Mouse (Mus musculus) lung, postnatal 25 days (tissue): Measurements from ENCODE around the gene Hivep3.

ENCODE experiments used
- DNase-seq: peaks from one replicate; pipeline ENCODE4 v3.0.0; 2022; ENCODE audit warnings: low spot score

Gene Hivep3

DNA sequence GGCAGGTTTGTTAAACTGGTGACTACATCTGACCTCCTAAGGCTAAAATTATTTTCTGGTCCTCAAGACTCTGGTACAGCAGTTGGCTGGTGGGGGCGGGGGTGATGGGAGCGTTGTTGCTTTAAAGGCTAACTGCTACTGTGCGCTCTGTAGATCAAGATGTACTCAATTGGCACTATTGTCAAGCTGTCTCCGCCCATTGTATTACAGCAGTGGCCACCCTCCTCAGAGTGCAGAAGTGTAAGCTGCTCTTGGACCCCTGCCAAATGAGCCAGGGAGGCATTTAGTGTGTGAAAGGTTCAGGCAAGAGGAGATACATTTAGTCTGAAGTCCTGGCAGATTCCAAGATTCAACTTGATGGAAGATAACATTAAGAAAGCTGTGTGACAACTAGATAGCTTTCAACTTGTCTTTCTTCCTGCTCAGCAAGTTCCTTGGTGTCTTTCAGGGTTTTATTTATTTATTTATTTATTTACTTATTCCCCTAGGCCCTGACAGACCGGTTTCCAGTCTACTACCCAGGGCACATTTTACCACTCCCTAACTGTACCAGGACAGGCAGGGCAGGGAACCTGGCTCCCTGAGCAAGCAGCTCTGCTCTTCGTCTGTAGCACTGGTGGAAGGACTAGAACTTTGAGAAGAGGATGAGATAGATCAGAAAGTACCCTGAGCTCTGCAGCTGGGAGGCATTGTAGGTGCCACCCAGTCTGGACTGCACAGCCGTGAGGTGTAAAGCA, 83.2 kb downstream of the Hivep3 start:
- DNase-seq: peak; percentile 50

DNA sequence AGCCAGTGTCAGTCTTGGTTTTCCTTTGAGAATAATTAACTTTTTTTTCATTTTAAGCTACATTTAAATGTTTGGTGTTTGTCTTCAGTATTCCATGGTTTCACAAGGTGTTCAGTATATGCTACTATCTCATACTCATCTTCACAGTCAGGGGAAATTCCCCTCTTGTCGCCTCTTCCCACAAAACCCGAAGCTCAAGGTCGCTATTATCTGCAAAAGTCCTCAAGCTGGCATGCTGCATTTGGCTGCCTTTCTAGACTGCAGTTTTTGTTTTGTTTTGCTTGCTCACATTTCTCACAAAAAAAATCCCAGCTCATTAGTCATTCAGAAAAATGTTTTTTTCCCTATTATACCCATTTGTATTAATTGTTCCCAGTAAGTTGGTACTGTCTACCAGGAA, 92.4 kb downstream of the Hivep3 start:
- no peak for DNase-seq

DNA sequence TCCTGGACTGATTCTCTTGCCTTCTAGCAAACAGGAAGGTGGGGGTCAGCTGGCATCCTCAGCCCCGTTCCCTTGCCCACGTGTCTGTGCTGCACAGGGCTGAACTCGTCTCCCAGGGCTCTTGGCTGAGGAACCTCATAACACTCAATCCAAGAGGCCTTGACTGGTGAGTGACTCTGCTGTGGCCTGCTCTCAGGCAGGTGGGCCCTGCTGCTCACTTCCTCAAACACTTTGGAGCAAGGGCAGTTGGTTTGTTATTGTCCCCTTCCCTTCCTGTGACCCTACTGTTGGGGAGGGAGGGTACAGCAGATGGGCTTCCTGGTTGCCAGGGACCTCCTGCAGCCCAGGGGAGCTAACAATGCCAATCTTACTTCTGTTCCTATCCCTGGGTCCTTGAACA, 94.8 kb downstream of the Hivep3 start:
- no peak for DNase-seq

DNA sequence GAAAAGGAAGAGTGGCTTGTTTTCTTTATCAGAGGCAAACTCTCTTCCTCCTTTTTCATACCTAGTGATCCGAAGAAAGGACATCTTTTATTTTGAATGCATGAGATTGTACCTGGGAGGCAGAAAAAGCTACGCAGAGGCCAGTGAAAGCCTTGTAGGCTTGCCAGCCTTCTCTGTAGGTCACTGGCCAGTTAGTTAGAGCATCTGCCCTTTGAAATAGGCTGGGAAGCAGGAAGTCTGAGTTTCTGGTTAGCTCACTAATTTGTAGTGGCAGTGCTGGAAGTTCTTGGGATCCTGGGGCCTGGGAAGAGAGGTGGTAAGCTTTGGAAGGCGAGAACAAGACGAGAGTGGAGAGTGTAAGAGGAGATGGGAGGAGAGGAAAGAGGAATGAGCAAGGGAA, 95.4 kb downstream of the Hivep3 start:
- no peak for DNase-seq

DNA sequence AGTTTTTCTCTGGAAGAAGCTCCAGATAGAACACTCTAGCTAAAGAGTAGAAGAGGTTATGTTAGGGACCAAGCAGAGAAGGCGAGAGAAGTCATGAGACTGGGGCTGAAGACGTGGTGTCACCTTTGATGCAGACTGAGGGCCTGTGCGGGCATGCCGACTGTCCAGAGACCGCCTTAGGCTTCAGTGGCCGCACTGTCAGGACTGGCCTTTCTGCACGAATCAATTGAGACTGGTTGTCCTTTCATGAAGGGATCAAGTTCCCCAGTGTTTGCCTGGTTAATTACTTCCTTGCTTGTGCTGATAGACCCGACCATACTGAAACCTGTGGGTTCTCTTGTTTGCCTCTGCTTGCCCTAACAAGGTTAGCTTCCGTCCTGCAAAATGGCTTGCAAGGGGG, 99.7 kb downstream of the Hivep3 start:
- no peak for DNase-seq

DNA sequence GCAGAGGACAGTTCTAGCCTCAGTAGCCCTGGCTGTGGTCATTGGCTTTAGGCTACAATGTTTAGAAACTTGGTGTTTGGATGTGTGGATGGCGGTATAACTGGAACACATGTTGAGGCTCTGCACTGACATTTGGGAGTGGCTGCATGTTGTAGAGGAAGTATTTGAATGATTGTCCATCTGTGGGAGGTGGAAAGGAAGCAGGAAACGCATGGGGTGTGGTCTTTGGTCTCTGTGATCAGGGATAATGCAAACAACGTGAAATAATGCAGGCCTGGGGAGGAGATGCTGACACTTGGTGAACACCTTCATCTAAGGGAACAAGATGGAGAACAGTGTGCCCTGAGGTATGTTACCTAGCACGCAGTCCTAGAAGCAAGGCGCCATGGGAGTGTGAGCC, 100.3 kb downstream of the Hivep3 start:
- no peak for DNase-seq

DNA sequence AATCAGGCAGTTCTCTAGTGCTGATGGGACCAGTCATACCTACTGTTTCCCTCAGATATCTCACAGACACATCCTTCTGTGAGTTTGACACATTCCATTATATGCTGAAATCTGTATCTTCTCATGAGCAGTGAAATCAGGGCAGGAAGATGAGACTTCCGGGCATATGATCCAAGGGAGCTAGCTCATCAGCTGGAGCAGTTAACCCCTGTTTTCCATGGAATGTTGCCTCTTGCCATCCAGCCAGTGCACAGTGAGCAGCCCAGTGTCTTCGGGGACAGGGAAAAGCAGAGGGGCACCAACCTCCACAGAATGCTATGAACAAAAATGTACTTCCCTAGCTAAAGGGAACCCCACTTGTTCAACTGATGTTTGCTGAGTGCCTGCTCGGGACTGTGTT, 102.6 kb downstream of the Hivep3 start:
- no peak for DNase-seq

DNA sequence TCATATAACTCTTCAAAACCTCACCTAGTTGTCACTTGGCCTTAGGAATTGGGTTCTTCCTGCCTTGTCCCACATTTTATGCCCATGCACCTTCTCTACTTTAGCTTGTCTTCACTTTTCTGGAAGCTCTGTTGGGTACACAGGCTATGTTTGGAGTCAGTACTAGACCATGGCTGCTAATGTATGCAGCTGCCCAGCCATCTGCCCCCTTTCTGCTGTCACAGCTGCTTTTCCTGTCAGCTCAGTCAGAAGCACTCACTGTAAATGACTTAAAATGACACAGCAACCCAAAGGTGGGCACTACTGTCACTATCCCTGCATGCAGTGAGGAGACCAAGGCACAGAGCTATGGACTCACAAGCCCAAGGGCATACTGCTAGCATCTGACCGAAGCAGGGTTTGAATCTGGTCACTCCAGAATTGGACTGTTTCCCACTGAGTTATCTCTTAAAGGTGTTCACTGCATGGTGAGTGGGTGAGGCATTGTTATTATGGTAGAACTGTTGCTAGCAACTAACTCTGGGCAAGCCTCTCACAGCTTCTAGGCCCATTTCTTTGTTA, 104.0 kb downstream of the Hivep3 start:
- DNase-seq: no peak

DNA sequence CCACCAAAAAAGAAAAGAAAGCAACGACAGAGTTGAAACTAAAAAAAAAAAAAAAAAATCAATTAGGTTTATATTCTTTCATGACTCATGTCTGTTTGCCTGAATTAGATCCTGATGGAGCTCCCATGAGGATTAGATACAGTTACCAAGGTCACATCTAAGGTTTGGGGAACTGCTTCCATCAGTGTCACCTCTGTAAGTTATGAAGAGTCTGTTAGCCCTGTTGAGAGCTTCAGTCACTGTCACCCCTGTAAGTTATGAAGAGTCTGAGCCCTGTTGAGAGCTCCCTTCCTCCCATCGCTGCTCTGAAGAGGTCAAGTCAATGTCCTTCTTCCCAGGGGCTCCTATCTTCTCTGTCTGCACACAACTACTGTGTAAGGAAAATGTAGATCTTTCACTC, 104.7 kb downstream of the Hivep3 start:
- no peak for DNase-seq

DNA sequence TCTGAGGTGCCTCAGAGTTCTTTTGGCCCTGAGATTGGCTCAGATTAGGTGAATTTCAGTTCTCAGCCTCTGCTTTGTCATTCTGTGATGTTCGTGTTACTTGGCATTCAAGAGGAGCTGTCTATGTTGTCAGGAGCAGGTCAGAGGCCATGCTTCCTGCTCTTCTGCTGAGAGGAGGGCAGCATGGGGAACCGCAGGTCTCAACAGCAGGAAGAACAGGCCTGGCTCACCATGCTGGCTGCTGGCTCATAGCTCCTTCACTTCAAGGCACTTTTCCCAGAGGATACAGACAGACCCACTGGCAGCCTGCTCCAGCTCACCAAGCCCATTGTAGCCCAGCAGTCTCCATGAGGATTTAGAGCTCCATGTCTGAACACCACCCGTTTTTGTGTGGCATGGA, 109.7 kb downstream of the Hivep3 start:
- peak; percentile 32 for DNase-seq

DNA sequence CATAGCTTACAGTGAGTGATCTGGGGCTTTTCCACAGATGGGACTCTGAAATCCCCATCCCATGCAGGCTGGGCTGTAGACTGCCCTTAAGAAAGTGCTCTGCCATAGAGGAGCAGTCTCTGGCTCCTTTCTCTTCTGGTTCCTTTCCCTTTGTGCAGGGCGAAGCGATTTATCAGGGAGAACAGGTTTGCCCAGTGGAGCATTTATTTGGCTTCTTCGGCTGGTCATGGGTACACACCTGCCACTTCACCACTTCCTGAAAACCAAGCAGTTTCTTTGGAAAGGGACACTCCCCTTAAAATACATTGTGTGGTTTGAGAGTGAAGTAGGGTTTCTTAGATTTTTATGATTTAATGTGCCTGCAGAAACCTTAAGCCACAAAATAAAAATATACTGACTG, 110.7 kb downstream of the Hivep3 start:
- peak; percentile 71 for DNase-seq

DNA sequence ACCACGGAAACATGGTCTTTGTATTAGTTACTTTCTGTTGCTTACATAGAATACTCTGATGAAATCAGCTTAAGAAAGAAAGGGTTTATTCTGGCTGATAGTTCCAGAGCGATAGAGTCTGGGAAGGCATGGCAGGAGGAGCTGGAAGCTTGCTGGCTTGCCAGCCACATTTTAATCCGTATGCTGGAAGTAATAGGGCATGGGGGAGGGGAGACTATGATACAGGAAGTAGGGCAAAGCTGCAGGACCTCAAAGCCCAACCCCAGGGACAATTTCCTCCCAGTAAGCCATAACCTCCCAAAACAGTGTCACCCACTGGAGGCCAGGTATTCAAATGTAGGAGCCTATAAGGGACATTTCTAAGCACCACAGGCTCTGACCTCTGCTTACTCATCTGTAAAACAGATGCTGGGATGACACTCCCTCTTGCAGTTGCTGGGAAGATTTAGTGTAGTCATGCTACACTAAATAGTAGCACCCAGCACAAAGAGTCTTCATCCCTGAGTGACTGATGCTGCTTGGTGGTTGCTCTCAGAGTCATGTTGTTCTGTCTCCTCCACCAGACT, 112.1 kb downstream of the Hivep3 start:
- no peak for DNase-seq

DNA sequence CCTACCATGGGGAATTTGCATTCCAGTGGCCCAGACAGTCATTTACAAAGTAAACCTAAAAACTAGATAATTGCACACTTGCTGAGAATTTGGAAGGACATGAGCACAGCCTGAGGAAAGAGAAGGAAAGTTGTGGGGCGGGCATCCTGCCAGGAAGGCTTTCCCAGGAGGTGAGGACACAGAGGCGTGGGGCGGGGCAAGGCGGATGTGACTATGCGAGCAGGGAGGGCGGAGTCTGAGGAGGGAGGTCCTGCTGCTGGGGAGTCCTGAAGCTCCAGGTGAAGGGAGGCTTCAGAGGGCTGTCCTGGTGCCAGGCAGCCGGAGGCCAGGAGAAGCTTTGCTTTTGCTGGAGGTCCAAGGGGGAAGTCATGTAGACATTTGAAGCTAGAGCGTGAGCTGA, 118.9 kb downstream of the Hivep3 start:
- DNase-seq: peak; percentile 80

DNA sequence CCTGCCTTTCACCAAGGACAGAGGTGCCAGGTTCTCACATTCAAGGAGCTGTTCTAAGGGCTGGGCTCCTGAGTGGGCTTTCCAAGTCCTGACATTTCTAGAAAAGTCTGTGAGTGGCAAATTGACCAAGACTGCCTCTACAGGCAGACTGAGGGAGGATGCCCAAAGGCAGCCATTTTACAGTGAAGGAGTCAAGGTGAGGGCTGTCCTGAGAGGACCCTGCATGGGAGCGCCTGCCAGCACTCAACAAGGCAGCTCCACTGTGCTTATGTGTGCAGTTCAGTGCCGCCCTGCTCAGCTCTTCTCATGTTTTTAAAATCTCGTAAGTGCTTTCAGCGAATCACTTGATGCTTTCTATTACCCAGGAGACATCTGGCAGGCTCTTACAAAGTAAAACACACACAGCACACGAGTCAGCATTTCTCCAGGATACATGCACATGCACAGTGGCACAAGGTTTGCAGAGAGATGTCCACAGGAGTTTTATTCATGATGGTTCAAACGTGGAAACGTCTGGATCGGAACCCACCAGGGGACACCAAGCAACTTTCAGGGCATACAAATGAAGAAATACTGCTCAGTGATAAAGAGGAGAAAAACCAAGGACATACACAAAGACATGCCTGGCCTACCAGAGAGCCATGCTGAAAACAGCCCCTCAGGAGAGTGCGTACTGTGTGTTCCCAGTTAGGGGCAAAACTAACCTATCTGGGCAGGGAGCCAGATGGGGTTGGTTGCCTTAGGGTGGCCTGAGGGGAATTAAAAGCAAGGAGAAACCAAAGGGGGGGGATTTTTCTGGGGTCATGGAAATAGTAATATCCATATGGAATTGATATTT, 120.9 kb downstream of the Hivep3 start:
- DNase-seq: no peak

DNA sequence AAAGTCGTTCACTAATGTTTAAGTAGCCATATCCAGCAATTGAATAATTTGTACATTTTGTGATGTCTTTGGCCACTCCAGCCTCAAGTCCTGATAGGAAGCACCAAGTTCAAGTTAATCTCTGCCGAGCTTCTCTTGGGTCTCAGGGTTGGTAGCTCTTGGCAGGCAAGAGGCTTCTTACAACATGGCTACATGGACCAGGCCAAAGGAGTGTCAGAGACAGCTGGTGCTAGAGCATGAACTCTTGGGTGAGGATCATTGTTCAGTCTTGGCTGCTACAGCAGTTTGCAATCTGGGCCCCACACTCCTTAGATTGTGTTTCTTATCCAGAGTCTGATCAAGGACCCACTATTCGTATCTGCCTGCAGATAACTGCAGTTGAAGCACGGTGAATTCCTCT, 125.9 kb downstream of the Hivep3 start:
- DNase-seq: peak; percentile 32

DNA sequence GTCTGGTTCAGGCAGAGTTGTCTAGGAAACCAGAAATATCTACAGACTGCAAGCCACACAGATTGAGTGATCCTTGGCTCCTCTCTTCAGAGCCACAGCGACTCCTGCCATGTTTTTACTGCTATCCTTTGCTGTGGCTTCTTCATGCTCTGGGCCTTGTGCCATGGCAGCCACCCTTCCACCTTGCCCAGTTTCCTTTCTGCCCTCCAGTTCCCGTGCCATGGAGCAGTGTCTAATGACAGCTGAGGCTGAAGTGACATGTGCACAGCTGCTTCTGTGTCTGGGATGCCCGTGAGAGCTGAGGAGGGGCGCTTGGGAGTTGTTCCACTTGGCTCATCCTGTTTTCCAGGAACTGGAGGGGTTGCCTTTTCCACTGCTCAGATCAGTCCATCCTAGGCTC, 127.4 kb downstream of the Hivep3 start:
- DNase-seq: no peak

DNA sequence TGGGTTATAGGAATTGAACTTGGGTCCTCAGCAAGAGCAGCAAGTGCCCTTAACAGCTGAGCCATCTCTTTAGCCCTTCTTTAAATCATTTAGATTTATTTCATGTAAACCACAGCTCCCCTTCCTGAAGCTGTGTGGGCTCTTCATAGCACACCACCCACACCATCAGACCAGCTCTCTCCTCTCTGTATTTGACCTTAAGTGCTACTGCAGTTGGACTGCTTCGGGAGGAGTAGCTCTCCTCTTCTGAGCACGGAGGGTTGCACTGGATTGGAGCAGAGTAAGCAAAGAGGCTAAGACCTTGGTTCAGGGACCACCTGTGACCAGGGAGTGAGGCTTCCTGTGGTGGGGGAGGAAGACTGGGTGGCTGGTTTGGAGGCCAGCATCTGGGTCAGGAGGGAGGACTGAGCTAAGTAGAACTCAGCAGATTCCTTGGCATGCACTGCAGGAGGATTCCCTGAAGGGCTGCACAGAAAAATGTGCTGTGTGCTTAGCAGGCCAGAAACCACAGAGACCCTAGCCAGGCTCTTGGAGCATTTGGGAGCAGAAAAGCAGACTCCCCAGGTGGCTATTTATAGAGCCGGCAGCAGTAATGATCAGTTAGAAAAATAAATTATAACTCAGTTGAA, 132.4 kb downstream of the Hivep3 start:
- no peak for DNase-seq

DNA sequence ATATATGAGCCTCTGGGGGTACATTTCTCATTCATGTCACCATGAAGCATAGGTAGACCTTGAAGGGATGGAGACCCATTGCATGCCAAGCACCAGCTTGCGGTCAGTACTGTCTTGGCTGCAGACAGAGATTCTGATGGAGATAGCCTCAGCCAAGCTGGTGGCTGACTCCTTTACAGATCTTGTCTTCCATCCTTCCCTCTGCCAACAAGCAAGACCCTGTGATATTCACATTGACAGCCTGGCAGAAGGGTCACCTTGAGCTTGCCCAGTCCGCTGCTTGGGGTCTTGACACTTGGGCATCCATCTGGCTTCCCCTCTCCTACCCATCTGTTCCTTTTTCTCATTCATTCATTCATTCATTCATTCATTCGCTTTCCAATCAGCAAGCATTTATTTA, 133.5 kb downstream of the Hivep3 start:
- no peak for DNase-seq

DNA sequence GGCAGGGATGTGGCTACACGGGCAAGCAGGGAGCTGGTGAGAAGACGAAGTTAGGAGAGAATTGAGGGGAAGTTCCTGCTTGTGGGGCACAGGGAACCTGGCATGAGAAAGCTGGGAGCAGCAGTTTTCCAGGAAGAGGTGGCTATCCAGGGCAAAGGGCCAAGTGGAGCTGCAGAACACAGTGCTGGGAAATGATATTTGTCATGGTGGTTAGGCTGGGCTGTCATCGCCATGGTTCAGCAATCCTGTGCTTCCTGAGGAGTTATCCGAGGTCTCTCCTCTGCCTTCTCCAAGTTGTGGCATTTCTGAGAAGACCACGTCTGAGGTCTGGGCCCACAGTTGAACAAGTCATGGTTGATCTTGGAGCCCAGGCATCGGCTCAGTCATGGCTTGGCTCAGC, 136.8 kb downstream of the Hivep3 start:
- DNase-seq: no peak

DNA sequence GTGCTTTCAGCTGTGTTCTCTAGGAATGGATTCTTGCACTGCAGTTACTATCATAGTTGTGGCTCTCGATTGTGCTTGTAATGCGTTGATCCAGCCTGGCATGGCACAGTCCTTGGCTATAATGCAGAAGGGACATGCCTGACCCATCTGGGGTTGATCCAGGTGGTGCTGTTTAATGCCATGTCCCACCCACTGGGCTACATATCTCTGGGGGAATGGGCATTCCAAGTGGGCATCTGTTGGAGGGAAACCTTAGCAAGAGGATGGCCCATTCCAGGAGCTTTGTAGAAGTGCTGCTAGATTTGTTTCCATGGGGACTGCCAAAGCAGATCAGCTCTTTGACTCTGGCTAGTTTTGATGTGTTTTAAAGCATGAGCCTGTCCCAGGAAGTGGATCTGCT, 137.9 kb downstream of the Hivep3 start:
- DNase-seq: no peak

DNA sequence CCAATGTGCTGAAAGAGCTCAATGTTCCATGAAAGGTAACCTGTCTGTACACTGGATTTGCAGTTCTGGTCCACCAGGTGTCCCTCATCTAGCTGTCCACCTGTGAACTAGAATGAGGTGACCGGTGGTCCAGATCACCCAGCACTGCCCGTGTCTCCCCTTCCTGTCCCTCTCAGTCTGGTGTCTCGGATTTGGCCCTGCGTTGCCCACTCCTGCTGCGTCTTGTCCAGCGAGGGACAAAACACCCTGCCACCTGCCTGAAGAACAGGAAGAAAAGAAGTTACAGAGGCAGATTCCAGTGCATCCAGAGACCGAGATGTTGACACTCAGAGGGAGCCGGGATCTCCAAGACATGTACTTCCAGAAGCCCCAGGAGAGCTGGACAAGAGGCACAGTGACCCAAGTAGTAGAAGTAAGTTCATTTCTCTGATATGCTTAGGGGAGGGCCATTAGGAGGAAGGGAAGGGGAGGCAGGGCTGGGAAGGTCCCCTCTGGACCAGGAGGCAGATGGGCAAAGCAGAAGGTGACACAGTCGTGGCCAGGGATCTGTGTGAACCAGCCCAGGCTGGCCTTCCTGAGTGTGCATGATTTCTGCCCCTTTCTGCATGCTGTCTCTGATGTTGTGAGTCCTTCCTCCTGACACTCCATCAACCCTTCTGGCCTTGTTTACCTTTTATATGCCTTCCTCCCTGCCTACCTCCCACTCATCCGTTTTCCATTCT, 138.4 kb downstream of the Hivep3 start:
- no peak for DNase-seq

DNA sequence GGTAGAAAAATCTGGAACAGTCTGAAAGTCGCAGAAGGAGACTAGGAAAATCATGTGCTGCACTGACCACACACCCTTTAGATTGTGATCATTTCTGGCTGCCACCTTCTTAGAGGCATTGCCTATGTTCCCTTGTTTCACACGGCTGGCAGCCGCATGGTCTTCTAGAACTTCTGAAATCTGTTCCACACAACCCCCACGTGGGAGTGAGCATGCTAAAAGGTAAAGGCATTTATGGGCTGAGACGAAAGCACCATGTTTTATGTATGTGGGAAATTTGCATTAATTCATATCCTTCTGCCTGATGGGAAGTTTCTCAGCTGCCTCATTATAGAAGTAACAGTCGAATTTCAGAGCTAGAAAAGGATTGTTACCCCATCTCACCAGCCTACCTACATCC, 140.4 kb downstream of the Hivep3 start:
- no peak for DNase-seq
